Mouse (Mus musculus) testis, postnatal 14 days (tissue): Measurements from ENCODE around the gene I0C0044D17Rik.
A peak's percentile ranks its signal among the peaks of the same experiment; 100 is the strongest.

Source experiments
- DNase-seq: peaks from one replicate; pipeline ENCODE4 v3.0.0; 2021; ENCODE audit warnings: low spot score

I0C0044D17Rik gene

GRCm38 (mm10) chr4:98826701-98827100 lies 3.1 kb upstream of the I0C0044D17Rik start:
- DNase-seq: no peak

GRCm38 (mm10) chr4:98823047-98823446 lies 593 bp downstream of the I0C0044D17Rik start:
- DNase-seq: no peak

- DNase-seq: no peak
Measured at GRCm38 (mm10) chr4:98822478-98822877, 1.2 kb downstream of the I0C0044D17Rik start.

GRCm38 (mm10) chr4:98819216-98819755 lies 4.4 kb downstream of the I0C0044D17Rik start:
- no peak for DNase-seq

GRCm38 (mm10) chr4:98817184-98817911 lies 6.3 kb downstream of the I0C0044D17Rik start, which contains the start of gene Kank4:
Gene Kank4, minus strand, starts transcription at chr4:98817537.
- peak; percentile 11 for DNase-seq

GRCm38 (mm10) chr4:98816807-98817183 lies 6.8 kb downstream of the I0C0044D17Rik start:
- DNase-seq: no peak

GRCm38 (mm10) chr4:98806306-98806705 lies 17.3 kb downstream of the I0C0044D17Rik start:
- no peak for DNase-seq

- DNase-seq: no peak
Measured at GRCm38 (mm10) chr4:98805291-98806048, 18.2 kb downstream of the I0C0044D17Rik start.

- DNase-seq: no peak
Measured at GRCm38 (mm10) chr4:98804476-98805134, 19.0 kb downstream of the I0C0044D17Rik start.

- DNase-seq: no peak
Measured at GRCm38 (mm10) chr4:98801775-98802174, 21.9 kb downstream of the I0C0044D17Rik start.

- DNase-seq: no peak
Measured at GRCm38 (mm10) chr4:98800824-98801223, 22.8 kb downstream of the I0C0044D17Rik start.

- no peak for DNase-seq
Measured at GRCm38 (mm10) chr4:98796591-98797341, 26.9 kb downstream of the I0C0044D17Rik start.

- no peak for DNase-seq
Measured at GRCm38 (mm10) chr4:98795241-98795640, 28.4 kb downstream of the I0C0044D17Rik start.

GRCm38 (mm10) chr4:98793486-98793885 lies 30.2 kb downstream of the I0C0044D17Rik start:
- DNase-seq: no peak

- DNase-seq: no peak
Measured at GRCm38 (mm10) chr4:98790721-98791120, 32.9 kb downstream of the I0C0044D17Rik start.

GRCm38 (mm10) chr4:98789861-98790311 lies 33.8 kb downstream of the I0C0044D17Rik start:
- no peak for DNase-seq

GRCm38 (mm10) chr4:98789133-98789765 lies 34.4 kb downstream of the I0C0044D17Rik start:
- no peak for DNase-seq

GRCm38 (mm10) chr4:98786281-98786680 lies 37.4 kb downstream of the I0C0044D17Rik start:
- DNase-seq: no peak

GRCm38 (mm10) chr4:98785851-98786250 lies 37.8 kb downstream of the I0C0044D17Rik start:
- DNase-seq: no peak

- no peak for DNase-seq
Measured at GRCm38 (mm10) chr4:98778219-98778618, 45.4 kb downstream of the I0C0044D17Rik start.

GRCm38 (mm10) chr4:98777464-98777863 lies 46.2 kb downstream of the I0C0044D17Rik start:
- no peak for DNase-seq
